Mouse (Mus musculus): ENCODE results near the gene Lrig3. TPM values are rescaled to one million over a fixed set of nuclear protein-coding genes. Genes with fewer than 3 reads are reported as not detected.

Gene Lrig3
- 14.1 and 18.8 TPM in 2 replicates for polyA plus RNA-seq (2014; fragmentation: Nextera tagmentation; extraction: Ambion mirVana)

DNA sequence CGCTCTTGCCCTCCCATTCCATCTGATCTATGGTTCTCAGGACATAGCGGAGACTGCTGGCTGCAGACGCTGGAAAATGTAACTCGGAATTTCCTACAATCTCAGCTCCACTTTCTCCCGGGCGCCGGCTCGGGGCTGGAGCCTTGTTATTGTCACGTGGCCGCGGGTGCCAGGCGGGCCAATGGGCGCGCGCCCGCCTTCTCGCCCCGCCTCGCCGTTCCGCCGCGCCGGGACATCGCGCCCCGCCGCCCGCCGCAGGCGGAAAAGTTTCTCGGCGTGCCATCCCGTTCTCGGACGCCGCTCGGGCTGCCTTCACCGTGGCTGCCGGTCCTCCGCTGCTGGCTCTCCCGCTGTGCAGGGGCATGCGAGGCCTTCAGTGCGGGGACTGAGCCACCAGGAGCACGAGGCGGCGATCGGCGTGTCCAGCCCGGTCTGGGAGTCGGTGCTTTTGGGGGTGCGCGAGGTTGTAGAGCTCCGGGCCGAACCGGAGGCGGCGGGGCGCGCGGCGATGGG is at the start of gene Lrig3:
Lrig3 (plus strand) TSS at position 201 of the 513 bp plus-strand sequence.
- H3K9ac ChIP-seq (ENCODE audit: low read depth, low read length), result peak within 1 kb of the TSS; percentile 89
- H3K4me3 ChIP-seq (ENCODE audit: low read depth, low read length), result peak within 1 kb of the TSS; percentile 86
- peak within 1 kb of the TSS; percentile 90 for H3K4me2 ChIP-seq (replicated peaks; ENCODE audit: low read depth, low read length)
- H3K27ac ChIP-seq (ENCODE audit: low read depth, low read length), result peak within 1 kb of the TSS; percentile 78
- WGBS, result under 1% methylated on average over 58 of the region's 62 CpGs
- H3K9me3 ChIP-seq (ENCODE audit: control insufficient read depth, low read length), result no peaks in the 10 kb centered on the region
- DNase-seq (ENCODE audit: low spot score), result peak; percentile 88
- no peaks in the 10 kb centered on the region for H3K27me3 ChIP-seq (ENCODE audit: control insufficient read depth, insufficient read depth, low read length)
- ATAC-seq (ENCODE audit: low FRiP score), result peak; percentile 87
- H3K36me3 ChIP-seq (ENCODE audit: control insufficient read depth, insufficient read depth, low read length), result no peaks in the 10 kb centered on the region
- H3K4me1 ChIP-seq (replicated peaks; ENCODE audit: control insufficient read depth, insufficient read depth, low read length), result no peaks in the 10 kb centered on the region

DNA sequence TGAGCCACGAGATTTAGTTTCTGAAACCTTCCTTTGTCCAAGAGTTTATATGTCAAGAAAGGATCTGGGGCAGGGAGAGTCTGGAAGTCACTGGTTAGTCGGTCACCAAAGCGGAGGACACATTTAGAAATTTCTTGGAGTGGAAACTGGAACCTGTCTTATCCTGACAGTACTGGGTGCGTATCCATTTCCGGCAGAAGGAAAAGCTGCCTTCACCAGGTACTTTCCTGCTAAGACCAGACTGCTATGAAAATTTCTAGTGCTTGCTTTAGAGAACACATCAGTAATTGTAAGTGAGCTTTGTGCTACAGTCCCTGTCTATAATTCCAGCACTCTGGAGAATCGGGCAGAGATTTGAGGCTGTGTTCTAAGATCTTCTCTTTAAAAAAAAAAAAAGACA is 49.2 kb upstream of the Lrig3 start:
- no peak overlapping the region for H3K27ac ChIP-seq (ENCODE audit: low read depth, low read length)
- no peaks in the 10 kb centered on the region for H3K9me3 ChIP-seq (ENCODE audit: control insufficient read depth, low read length)
- H3K4me2 ChIP-seq (replicated peaks; ENCODE audit: low read depth, low read length), result no peak overlapping the region
- DNase-seq (ENCODE audit: low spot score), result no peak
- no peaks in the 10 kb centered on the region for H3K36me3 ChIP-seq (ENCODE audit: control insufficient read depth, insufficient read depth, low read length)
- no peaks in the 10 kb centered on the region for H3K4me1 ChIP-seq (replicated peaks; ENCODE audit: control insufficient read depth, insufficient read depth, low read length)
- H3K27me3 ChIP-seq (ENCODE audit: control insufficient read depth, insufficient read depth, low read length), result no peaks in the 10 kb centered on the region
- WGBS, result 47% methylated on average over 6 of the region's 6 CpGs
- H3K4me3 ChIP-seq (ENCODE audit: low read depth, low read length), result no peak overlapping the region
- no peak for ATAC-seq (ENCODE audit: low FRiP score)
- no peak overlapping the region for H3K9ac ChIP-seq (ENCODE audit: low read depth, low read length)

DNA sequence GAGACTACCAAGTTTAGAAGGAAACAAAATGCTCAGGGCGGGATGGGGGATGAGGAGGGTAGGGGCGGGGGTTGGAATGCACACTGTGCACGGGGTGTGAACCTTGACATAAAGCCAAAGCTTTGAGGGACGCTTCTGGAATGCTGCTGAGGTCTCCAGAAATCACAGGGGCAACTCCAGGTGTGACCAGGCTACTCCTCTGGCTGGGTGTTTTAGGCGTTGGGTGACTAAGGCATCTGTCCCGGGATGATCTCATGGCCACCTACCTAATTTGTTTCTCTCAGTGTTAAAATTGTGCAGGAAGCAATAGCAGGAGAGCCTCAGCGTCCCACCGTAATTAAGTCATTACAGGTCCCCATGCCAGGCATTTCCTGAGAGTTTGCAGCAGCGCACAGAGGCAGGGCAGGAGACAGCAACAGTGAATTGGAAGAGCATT is 48.5 kb upstream of the Lrig3 start:
- no peaks in the 10 kb centered on the region for H3K27me3 ChIP-seq (ENCODE audit: control insufficient read depth, insufficient read depth, low read length)
- H3K9ac ChIP-seq (ENCODE audit: low read depth, low read length), result no peak overlapping the region
- H3K4me3 ChIP-seq (ENCODE audit: low read depth, low read length), result no peak overlapping the region
- no peak overlapping the region for H3K27ac ChIP-seq (ENCODE audit: low read depth, low read length)
- 13% methylated on average over 9 of the region's 9 CpGs for WGBS
- DNase-seq (ENCODE audit: low spot score) (peak; percentile 31), ATAC-seq (ENCODE audit: low FRiP score) (0 out of 2 replicates have a peak, but pooled peaks have one; percentile 33)
- H3K36me3 ChIP-seq (ENCODE audit: control insufficient read depth, insufficient read depth, low read length), result no peaks in the 10 kb centered on the region
- no peak overlapping the region for H3K4me2 ChIP-seq (replicated peaks; ENCODE audit: low read depth, low read length)
- no peaks in the 10 kb centered on the region for H3K4me1 ChIP-seq (replicated peaks; ENCODE audit: control insufficient read depth, insufficient read depth, low read length)
- no peaks in the 10 kb centered on the region for H3K9me3 ChIP-seq (ENCODE audit: control insufficient read depth, low read length)

DNA sequence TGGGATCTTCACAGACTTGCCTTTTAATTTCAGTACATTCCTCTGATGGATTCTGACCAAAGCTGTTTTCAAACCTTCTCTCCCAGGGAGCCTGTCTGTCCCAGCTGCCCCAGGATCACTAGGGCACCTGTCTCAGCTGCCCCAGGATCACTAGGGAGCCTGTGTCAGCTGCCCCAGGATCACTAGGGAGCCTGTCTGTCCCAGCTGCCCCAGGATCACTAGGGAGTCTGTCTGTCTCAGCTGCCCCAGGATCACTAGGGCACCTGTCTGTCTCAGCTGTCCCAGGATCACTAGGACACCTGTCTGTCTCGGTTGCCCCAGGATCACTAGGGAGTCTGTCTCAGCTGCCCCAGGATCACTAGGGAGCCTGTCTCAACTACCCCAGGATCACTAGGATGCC is 47.0 kb upstream of the Lrig3 start:
- H3K9ac ChIP-seq (ENCODE audit: low read depth, low read length), result no peak overlapping the region
- no peak for ATAC-seq (ENCODE audit: low FRiP score)

GRCm38 (mm10) chr10:125921654-125922446 is 44.1 kb upstream of the Lrig3 start:
- no peaks in the 10 kb centered on the region for H3K4me1 ChIP-seq (replicated peaks; ENCODE audit: control insufficient read depth, insufficient read depth, low read length)
- H3K4me2 ChIP-seq (replicated peaks; ENCODE audit: low read depth, low read length), result no peak overlapping the region
- H3K27me3 ChIP-seq (ENCODE audit: control insufficient read depth, insufficient read depth, low read length), result no peaks in the 10 kb centered on the region
- no peak for DNase-seq (ENCODE audit: low spot score)
- no peak for ATAC-seq (ENCODE audit: low FRiP score)
- H3K4me3 ChIP-seq (ENCODE audit: low read depth, low read length), result no peak overlapping the region
- no peak overlapping the region for H3K27ac ChIP-seq (ENCODE audit: low read depth, low read length)
- no peaks in the 10 kb centered on the region for H3K9me3 ChIP-seq (ENCODE audit: control insufficient read depth, low read length)
- WGBS, result 27% methylated on average over 6 of the region's 6 CpGs
- no peak overlapping the region for H3K9ac ChIP-seq (ENCODE audit: low read depth, low read length)
- H3K36me3 ChIP-seq (ENCODE audit: control insufficient read depth, insufficient read depth, low read length), result no peaks in the 10 kb centered on the region

More for the DNA sequence above, 47.0 kb upstream of the Lrig3 start:
- no peak overlapping the region for H3K4me3 ChIP-seq (ENCODE audit: low read depth, low read length)
- 79% methylated on average over 1 of the region's 1 CpGs for WGBS
- H3K4me1 ChIP-seq (replicated peaks; ENCODE audit: control insufficient read depth, insufficient read depth, low read length), result no peaks in the 10 kb centered on the region
- DNase-seq (ENCODE audit: low spot score), result no peak
- H3K9me3 ChIP-seq (ENCODE audit: control insufficient read depth, low read length), result no peaks in the 10 kb centered on the region
- no peaks in the 10 kb centered on the region for H3K27me3 ChIP-seq (ENCODE audit: control insufficient read depth, insufficient read depth, low read length)
- H3K27ac ChIP-seq (ENCODE audit: low read depth, low read length), result no peak overlapping the region
- H3K36me3 ChIP-seq (ENCODE audit: control insufficient read depth, insufficient read depth, low read length), result no peaks in the 10 kb centered on the region
- H3K4me2 ChIP-seq (replicated peaks; ENCODE audit: low read depth, low read length), result no peak overlapping the region

DNA sequence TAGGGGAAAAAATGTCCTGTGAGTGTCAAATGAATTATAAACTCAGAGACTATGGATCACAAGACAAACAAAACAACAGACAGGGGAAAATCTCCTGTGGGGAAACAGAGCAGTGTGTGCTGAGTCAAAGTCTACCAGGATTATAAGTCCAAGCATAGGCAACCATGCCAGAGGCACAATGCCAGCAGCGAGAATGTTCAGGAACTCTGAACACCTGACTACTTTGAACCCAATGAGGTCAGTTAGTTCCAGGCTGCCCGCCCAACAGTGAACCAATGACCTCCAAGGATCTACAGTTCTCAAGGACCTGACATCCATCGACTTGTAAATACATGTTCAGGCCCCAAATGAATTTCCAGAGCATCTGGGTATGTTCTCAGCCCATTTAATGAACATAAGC is 36.0 kb upstream of the Lrig3 start:
- no peaks in the 10 kb centered on the region for H3K27me3 ChIP-seq (ENCODE audit: control insufficient read depth, insufficient read depth, low read length)
- H3K4me2 ChIP-seq (replicated peaks; ENCODE audit: low read depth, low read length), result no peak overlapping the region
- no peaks in the 10 kb centered on the region for H3K4me1 ChIP-seq (replicated peaks; ENCODE audit: control insufficient read depth, insufficient read depth, low read length)
- no peak for ATAC-seq (ENCODE audit: low FRiP score)
- no peak for DNase-seq (ENCODE audit: low spot score)
- H3K27ac ChIP-seq (ENCODE audit: low read depth, low read length), result no peak overlapping the region
- H3K9ac ChIP-seq (ENCODE audit: low read depth, low read length), result no peak overlapping the region
- H3K4me3 ChIP-seq (ENCODE audit: low read depth, low read length), result no peak overlapping the region
- WGBS, result 83% methylated on average over 3 of the region's 3 CpGs
- H3K9me3 ChIP-seq (ENCODE audit: control insufficient read depth, low read length), result no peaks in the 10 kb centered on the region
- no peaks in the 10 kb centered on the region for H3K36me3 ChIP-seq (ENCODE audit: control insufficient read depth, insufficient read depth, low read length)

DNA sequence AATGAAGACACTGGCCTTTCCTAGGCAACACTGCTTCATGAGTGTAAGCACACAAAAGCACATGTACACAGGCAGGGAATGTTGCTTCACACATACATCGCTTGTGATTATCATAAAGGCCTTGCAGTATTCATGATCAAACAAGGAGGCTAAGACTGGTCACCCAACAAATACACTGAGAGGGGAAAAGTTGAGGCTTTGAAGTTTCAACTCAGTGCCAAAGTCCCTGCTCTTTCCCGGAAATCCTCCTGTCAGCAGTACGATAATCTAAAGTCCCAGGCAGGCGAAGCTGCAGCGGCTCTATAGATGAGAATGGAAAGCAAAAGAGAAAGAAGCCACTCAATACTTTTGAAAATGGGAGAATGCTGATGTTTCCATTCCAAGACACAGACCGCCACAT is 32.6 kb upstream of the Lrig3 start:
- Histone ChIP-seq H3K36me3 (ENCODE audit: control insufficient read depth, insufficient read depth, low read length) (no peaks in the 10 kb centered on the region), H3K4me3 (ENCODE audit: low read depth, low read length) (no peak overlapping the region), H3K4me1 (replicated peaks; ENCODE audit: control insufficient read depth, insufficient read depth, low read length) (no peaks in the 10 kb centered on the region), H3K4me2 (replicated peaks; ENCODE audit: low read depth, low read length) (no peak overlapping the region), H3K27ac (ENCODE audit: low read depth, low read length) (no peak overlapping the region), H3K27me3 (ENCODE audit: control insufficient read depth, insufficient read depth, low read length) (no peaks in the 10 kb centered on the region), H3K9ac (ENCODE audit: low read depth, low read length) (no peak overlapping the region), H3K9me3 (ENCODE audit: control insufficient read depth, low read length) (no peaks in the 10 kb centered on the region)
- DNase-seq (ENCODE audit: low spot score) (no peak), ATAC-seq (ENCODE audit: low FRiP score) (no peak)
- 85% methylated on average over 6 of the region's 6 CpGs for WGBS

- Histone ChIP-seq H3K9ac (ENCODE audit: low read depth, low read length) (no peak overlapping the region), H3K9me3 (ENCODE audit: control insufficient read depth, low read length) (no peaks in the 10 kb centered on the region), H3K27me3 (ENCODE audit: control insufficient read depth, insufficient read depth, low read length) (no peaks in the 10 kb centered on the region), H3K27ac (ENCODE audit: low read depth, low read length) (no peak overlapping the region), H3K4me2 (replicated peaks; ENCODE audit: low read depth, low read length) (no peak overlapping the region), H3K4me1 (replicated peaks; ENCODE audit: control insufficient read depth, insufficient read depth, low read length) (no peaks in the 10 kb centered on the region), H3K4me3 (ENCODE audit: low read depth, low read length) (no peak overlapping the region), H3K36me3 (ENCODE audit: control insufficient read depth, insufficient read depth, low read length) (no peaks in the 10 kb centered on the region)
- ATAC-seq (ENCODE audit: low FRiP score) (no peak), DNase-seq (ENCODE audit: low spot score) (no peak)
- 82% methylated on average over 3 of the region's 3 CpGs for WGBS
Measured at GRCm38 (mm10) chr10:125934095-125934494, 31.9 kb upstream of the Lrig3 start.
